Mouse (Mus musculus) intestine, embryonic 15.5 days (tissue): ENCODE data around the gene Pianp. TPM values are rescaled to one million over a fixed set of nuclear protein-coding genes. Genes with fewer than 3 reads are reported as not detected.

Experiments used
- ATAC-seq: fragments of 200-750 bp; cut with Nextera tagmentation; 2 replicates; pipeline ENCODE4 v1.8.0; 2017; ENCODE audit warnings: moderate TSS enrichment, moderate library complexity
- H3K27ac ChIP-seq: fragments of 300-500 bp; sonication (generic); 2 replicates; pipeline ENCODE4 v1.5.1; 2015; ENCODE audit warnings: mild to moderate bottlenecking, inconsistent platforms
- H3K27me3 ChIP-seq: fragments of 300-500 bp; sonication (generic); replicated peaks from 2 replicates; pipeline ENCODE4 v1.6.1; 2015; ENCODE audit warnings: inconsistent platforms
- H3K36me3 ChIP-seq: fragments of 300-500 bp; sonication (generic); 2 replicates; pipeline ENCODE4 v1.6.1; 2015; ENCODE audit warnings: inconsistent platforms
- H3K4me1 ChIP-seq: fragments of 300-500 bp; sonication (generic); replicated peaks from 2 replicates; pipeline ENCODE4 v1.6.1; 2015; ENCODE audit warnings: inconsistent platforms
- H3K4me2 ChIP-seq: fragments of 300-500 bp; sonication (generic); replicated peaks from 2 replicates; pipeline ENCODE4 v1.6.1; 2015; ENCODE audit warnings: mild to moderate bottlenecking, inconsistent platforms
- H3K4me3 ChIP-seq: fragments of 300-500 bp; sonication (generic); replicated peaks from 2 replicates; pipeline ENCODE4 v1.5.1; 2015; ENCODE audit warnings: inconsistent platforms
- H3K9ac ChIP-seq: fragments of 300-500 bp; sonication (generic); 2 replicates; pipeline ENCODE4 v1.6.1; 2015; ENCODE audit warnings: inconsistent platforms
- H3K9me3 ChIP-seq: fragments of 300-500 bp; sonication (generic); 2 replicates; pipeline ENCODE4 v1.6.1; 2016; ENCODE audit warnings: inconsistent platforms
- WGBS: fragments of 180-500 bp; shearing (Covaris S2); methylation state at CpG from one replicate; pipeline ENCODE4 v1.1.7; 2015; 5-methylcytosine and 5-hydroxymethylcytosine counted together
- polyA plus RNA-seq: library from polyadenylated mRNA; unstranded; fragments of >200 nt; fragmentation: Nextera tagmentation; extraction: Ambion mirVana; gene quantifications from 2 replicates; pipeline ENCODE4 v1.2.1, GENCODE M21; 2015

Gene Pianp
- polyA plus RNA-seq, 1 experiment from 2014 or later: 2.1 TPM

- no peak for ATAC-seq
- no peak overlapping the region for H3K4me2 ChIP-seq
- no peaks in the 10 kb centered on the region for H3K36me3 ChIP-seq
- H3K9ac ChIP-seq: no peak overlapping the region
- H3K27ac ChIP-seq: no peak overlapping the region
- peaks cover 8% of the 10 kb centered on the region for H3K4me1 ChIP-seq
- H3K27me3 ChIP-seq: peaks cover 28% of the 10 kb centered on the region
- no peaks in the 10 kb centered on the region for H3K9me3 ChIP-seq
- H3K4me3 ChIP-seq: no peak overlapping the region
- 74% methylated on average over 4 of the region's 4 CpGs for WGBS
Observed at GRCm38 (mm10) chr6:124992241-124992640, 4.3 kb upstream of the Pianp start.

GRCm38 (mm10) chr6:124993365-124993764 is 3.1 kb upstream of the Pianp start:
- no peak overlapping the region for H3K9ac ChIP-seq
- no peak overlapping the region for H3K4me2 ChIP-seq
- no peak overlapping the region for H3K27ac ChIP-seq
- H3K9me3 ChIP-seq: no peaks in the 10 kb centered on the region
- peak; percentile 69 for ATAC-seq
- peaks cover 39% of the 10 kb centered on the region for H3K27me3 ChIP-seq
- no peak overlapping the region for H3K4me3 ChIP-seq
- no peaks in the 10 kb centered on the region for H3K36me3 ChIP-seq
- H3K4me1 ChIP-seq: peaks cover 10% of the 10 kb centered on the region
- WGBS: 61% methylated on average over 9 of the region's 9 CpGs

GRCm38 (mm10) chr6:124993876-124994275 is 2.6 kb upstream of the Pianp start:
- ATAC-seq: no peak
- H3K9ac ChIP-seq: 0 out of 2 replicates have a peak overlapping the region, but pooled peaks have one; percentile 8

GRCm38 (mm10) chr6:124995246-124995645 is 1.2 kb upstream of the Pianp start:
- no peak overlapping the region for H3K4me3 ChIP-seq
- H3K9ac ChIP-seq: no peak overlapping the region
- no peak overlapping the region for H3K4me2 ChIP-seq
- ATAC-seq: no peak
- peaks cover 55% of the 10 kb centered on the region for H3K27me3 ChIP-seq
- H3K9me3 ChIP-seq: no peaks in the 10 kb centered on the region
- H3K27ac ChIP-seq: no peak overlapping the region
- 75% methylated on average over 7 of the region's 7 CpGs for WGBS
- H3K36me3 ChIP-seq: no peaks in the 10 kb centered on the region
- peaks cover 10% of the 10 kb centered on the region for H3K4me1 ChIP-seq

More at GRCm38 (mm10) chr6:124993876-124994275, 2.6 kb upstream of the Pianp start:
- 14% methylated on average over 11 of the region's 11 CpGs for WGBS
- H3K36me3 ChIP-seq: no peaks in the 10 kb centered on the region
- H3K4me2 ChIP-seq: peak overlapping the region; percentile 27; the same call in 1 of the 2 replicates
- peaks cover 10% of the 10 kb centered on the region for H3K4me1 ChIP-seq
- H3K4me3 ChIP-seq: no peak overlapping the region
- no peak overlapping the region for H3K27ac ChIP-seq
- no peaks in the 10 kb centered on the region for H3K9me3 ChIP-seq
- H3K27me3 ChIP-seq: peaks cover 44% of the 10 kb centered on the region

GRCm38 (mm10) chr6:124995831-124996403 is 577 bp upstream of the Pianp start:
- WGBS: 61% methylated on average over 8 of the region's 8 CpGs

GRCm38 (mm10) chr6:124998066-124998465 is 1.6 kb downstream of the Pianp start:
- H3K9ac ChIP-seq: no peak overlapping the region
- H3K9me3 ChIP-seq: no peaks in the 10 kb centered on the region
- peaks cover 64% of the 10 kb centered on the region for H3K27me3 ChIP-seq
- no peak overlapping the region for H3K4me3 ChIP-seq
- H3K27ac ChIP-seq: no peak overlapping the region
- ATAC-seq: no peak
- peak overlapping the region; percentile 100; the same call in 1 of the 2 replicates for H3K4me2 ChIP-seq
- 15% methylated on average over 8 of the region's 8 CpGs for WGBS
- H3K36me3 ChIP-seq: no peaks in the 10 kb centered on the region
- peaks cover 10% of the 10 kb centered on the region for H3K4me1 ChIP-seq

More at GRCm38 (mm10) chr6:124995831-124996403, 577 bp upstream of the Pianp start:
- H3K4me3 ChIP-seq: no peak overlapping the region
- H3K4me2 ChIP-seq: peak overlapping the region; percentile 100
- no peak for ATAC-seq
- H3K27ac ChIP-seq: no peak overlapping the region
- H3K27me3 ChIP-seq: peaks cover 55% of the 10 kb centered on the region
- H3K9me3 ChIP-seq: no peaks in the 10 kb centered on the region
- peak overlapping the region; percentile 10; the same call in 1 of the 2 replicates for H3K9ac ChIP-seq
- no peaks in the 10 kb centered on the region for H3K36me3 ChIP-seq
- H3K4me1 ChIP-seq: peaks cover 10% of the 10 kb centered on the region

GRCm38 (mm10) chr6:124999091-124999490 is 2.6 kb downstream of the Pianp start:
- peaks cover 68% of the 10 kb centered on the region for H3K27me3 ChIP-seq
- no peaks in the 10 kb centered on the region for H3K36me3 ChIP-seq
- H3K4me3 ChIP-seq: no peak overlapping the region
- ATAC-seq: no peak
- H3K4me1 ChIP-seq: peaks cover 13% of the 10 kb centered on the region
- H3K4me2 ChIP-seq: no peak overlapping the region
- WGBS: 36% methylated on average over 14 of the region's 14 CpGs
- H3K9ac ChIP-seq: no peak overlapping the region
- H3K27ac ChIP-seq: no peak overlapping the region
- no peaks in the 10 kb centered on the region for H3K9me3 ChIP-seq

- H3K36me3 ChIP-seq: no peaks in the 10 kb centered on the region
- peaks cover 64% of the 10 kb centered on the region for H3K27me3 ChIP-seq
- H3K9ac ChIP-seq: no peak overlapping the region
- peaks cover 13% of the 10 kb centered on the region for H3K4me1 ChIP-seq
- H3K4me3 ChIP-seq: no peak overlapping the region
- no peaks in the 10 kb centered on the region for H3K9me3 ChIP-seq
- no peak overlapping the region for H3K4me2 ChIP-seq
- no peak for ATAC-seq
- 31% methylated on average over 10 of the region's 10 CpGs for WGBS
- no peak overlapping the region for H3K27ac ChIP-seq
Observed at GRCm38 (mm10) chr6:124999546-124999945, 3.1 kb downstream of the Pianp start.

- WGBS: 29% methylated on average over 3 of the region's 3 CpGs
- H3K4me2 ChIP-seq: no peak overlapping the region
- H3K4me1 ChIP-seq: peaks cover 5% of the 10 kb centered on the region; the same call in 1 of the 2 replicates
- H3K9ac ChIP-seq: no peak overlapping the region
- H3K4me3 ChIP-seq: no peak overlapping the region
- H3K36me3 ChIP-seq: no peaks in the 10 kb centered on the region
- peaks cover 28% of the 10 kb centered on the region for H3K27me3 ChIP-seq
- H3K9me3 ChIP-seq: no peaks in the 10 kb centered on the region
- H3K27ac ChIP-seq: no peak overlapping the region
- no peak for ATAC-seq
Observed at GRCm38 (mm10) chr6:125003706-125004105, 7.2 kb downstream of the Pianp start.

GRCm38 (mm10) chr6:125005086-125005485 is 8.6 kb downstream of the Pianp start:
- no peaks in the 10 kb centered on the region for H3K9me3 ChIP-seq
- H3K9ac ChIP-seq: no peak overlapping the region; the same call in 1 of the 2 replicates
- 36% methylated on average over 3 of the region's 3 CpGs for WGBS
- no peak overlapping the region for H3K4me3 ChIP-seq
- no peak for ATAC-seq
- peaks cover 9% of the 10 kb centered on the region for H3K4me1 ChIP-seq
- H3K4me2 ChIP-seq: no peak overlapping the region
- peaks cover 16% of the 10 kb centered on the region for H3K27me3 ChIP-seq
- H3K27ac ChIP-seq: no peak overlapping the region
- no peaks in the 10 kb centered on the region for H3K36me3 ChIP-seq

- peak overlapping the region; percentile 82; the same call in 1 of the 2 replicates for H3K27ac ChIP-seq
- H3K4me2 ChIP-seq: peak overlapping the region; percentile 70
- H3K4me1 ChIP-seq: peaks cover 12% of the 10 kb centered on the region
- H3K27me3 ChIP-seq: peaks cover 4% of the 10 kb centered on the region; the same call in 1 of the 2 replicates
- no peaks in the 10 kb centered on the region for H3K9me3 ChIP-seq
- peak overlapping the region; percentile 80 for H3K4me3 ChIP-seq
- ATAC-seq: no peak
- peak overlapping the region; percentile 56; the same call in 1 of the 2 replicates for H3K9ac ChIP-seq
- 41% methylated on average over 13 of the region's 13 CpGs for WGBS
- no peaks in the 10 kb centered on the region for H3K36me3 ChIP-seq
Observed at GRCm38 (mm10) chr6:125008060-125008459, 11.6 kb downstream of the Pianp start.

- H3K9me3 ChIP-seq: no peaks in the 10 kb centered on the region
- ATAC-seq: peak; percentile 98
- H3K4me1 ChIP-seq: peaks cover 8% of the 10 kb centered on the region
- peak overlapping the region; percentile 93 for H3K9ac ChIP-seq
- H3K27ac ChIP-seq: peak overlapping the region; percentile 98
- peak overlapping the region; percentile 80 for H3K4me3 ChIP-seq
- H3K4me2 ChIP-seq: peak overlapping the region; percentile 70
- under 1% methylated on average over 32 of the region's 34 CpGs for WGBS
- H3K27me3 ChIP-seq: peaks cover 2% of the 10 kb centered on the region; the same call in 1 of the 2 replicates
- peaks cover 2% of the 10 kb centered on the region; the same call in 1 of the 2 replicates for H3K36me3 ChIP-seq
Observed at GRCm38 (mm10) chr6:125008586-125009128, 12.2 kb downstream of the Pianp start.

GRCm38 (mm10) chr6:125009129-125009180 is 12.5 kb downstream of the Pianp start, which contains the start of gene Zfp384:
Gene Zfp384 (plus strand): TSS chr6:125009145.
- ATAC-seq: no peak
- H3K27ac ChIP-seq: peak within 1 kb of the TSS; percentile 98
- no peaks in the 10 kb centered on the region for H3K27me3 ChIP-seq
- no peaks in the 10 kb centered on the region for H3K9me3 ChIP-seq
- H3K4me1 ChIP-seq: peaks cover 7% of the 10 kb centered on the region
- peaks cover 4% of the 10 kb centered on the region; the same call in 1 of the 2 replicates for H3K36me3 ChIP-seq
- H3K9ac ChIP-seq: peak within 1 kb of the TSS; percentile 93
- WGBS: 0% methylated on average over 3 of the region's 3 CpGs
- peak within 1 kb of the TSS; percentile 80 for H3K4me3 ChIP-seq
- H3K4me2 ChIP-seq: peak within 1 kb of the TSS; percentile 79
